Mouse (Mus musculus): Measurements from ENCODE around the gene Gm8108. TPM values are rescaled to one million over a fixed set of nuclear protein-coding genes. Genes with fewer than 3 reads are reported as not detected.
"Not testable (repeated sequence)": the region's sequence is repeated elsewhere in the genome, so short reads cannot be mapped to it uniquely, and the experiment has no call there.

The Gm8108 gene
- 1 to 10 TPM; 8.3 to 9.4 TPM for total RNA-seq (2021)
- long read RNA-seq, experiment 1, partial matches to known transcripts: 1 of 10 reads
- long read RNA-seq, experiment 1, other reads (novel, unspliced or antisense): 8 of 10 reads
- long read RNA-seq, experiment 2, partial matches to known transcripts: 2 of 12 reads
- long read RNA-seq, experiment 2, other reads (novel, unspliced or antisense): 10 of 12 reads

DNA sequence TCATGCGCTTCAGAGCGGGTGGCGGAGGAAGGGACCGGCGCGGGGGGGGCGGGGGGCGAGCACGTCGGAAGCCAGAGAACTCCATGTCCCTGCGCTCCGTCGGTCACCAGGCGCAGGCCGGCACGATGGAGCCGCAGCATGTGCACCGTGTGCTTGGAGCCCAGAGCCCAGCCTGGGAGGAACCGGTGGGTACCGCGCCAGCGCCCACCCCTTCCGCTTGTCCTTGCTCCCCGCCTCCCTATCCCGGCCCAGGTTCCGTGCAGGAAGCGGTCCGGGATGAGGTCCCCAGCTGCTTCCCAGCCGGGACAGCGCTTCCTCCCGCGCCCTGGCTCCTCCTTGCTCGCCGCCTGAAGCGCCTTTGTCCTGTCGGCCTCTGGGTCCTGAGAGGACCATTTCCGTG lies at the start of gene Gm8108:
Gene Gm8108, plus strand, starts transcription at position 101 of the 400 bp plus-strand sequence.
- not testable (repeated sequence) for DNase-seq (ENCODE audit: low spot score in 2 of 2); H3K27ac ChIP-seq
- H3K4me3 ChIP-seq: peak within 1 kb of the TSS; percentile 20; the same call in 1 of the 2 replicates

DNA sequence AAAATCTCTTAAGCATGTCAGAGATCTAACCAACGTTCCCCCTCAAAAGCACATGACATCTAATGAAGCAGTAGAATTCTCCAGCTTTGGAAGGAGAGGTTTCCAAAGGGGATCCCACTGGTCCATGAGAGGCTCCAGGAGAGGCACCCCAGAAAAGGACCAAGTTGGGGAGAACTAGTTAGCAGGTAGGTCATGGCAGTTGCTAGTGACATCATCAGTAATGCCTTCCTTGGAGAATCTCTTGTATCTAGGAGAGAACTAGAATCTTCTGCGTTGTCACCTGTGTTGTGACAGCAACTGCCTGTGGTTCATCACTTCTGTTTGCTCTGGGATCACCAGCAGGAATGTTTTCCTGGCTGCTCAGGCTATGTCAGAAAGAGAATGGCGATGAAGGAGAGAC lies 26.5 kb upstream of the Gm8108 start, which contains the start of gene Gm3115:
Gene Gm3115, plus strand, starts transcription at position 301 of the 400 bp plus-strand sequence.
- DNase-seq (ENCODE audit: low spot score in 2 of 2); H3K4me3 ChIP-seq; H3K27ac ChIP-seq: not testable (repeated sequence)

DNA sequence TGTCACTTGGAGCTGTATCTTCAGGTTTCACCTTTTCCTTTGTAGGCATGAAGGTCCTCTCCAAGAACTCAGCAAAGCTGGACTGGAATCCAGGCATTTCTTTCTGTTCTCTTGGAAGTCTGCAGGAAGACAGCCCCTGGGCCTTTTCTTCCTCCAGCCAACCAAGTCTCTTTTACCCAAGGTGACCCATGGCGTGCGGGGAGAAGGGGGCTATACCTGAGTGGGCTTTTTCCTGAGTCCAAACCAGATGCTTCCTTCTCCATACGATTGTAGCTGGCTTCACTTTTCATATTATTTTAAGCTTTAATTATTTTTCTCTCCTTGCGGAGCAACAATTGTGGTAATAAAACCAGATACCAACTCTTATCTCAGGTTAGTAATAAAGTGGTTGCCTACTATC lies 31.3 kb downstream of the Gm8108 start:
- H3K27ac ChIP-seq; DNase-seq (ENCODE audit: low spot score in 2 of 2); H3K4me3 ChIP-seq: not testable (repeated sequence)

DNA sequence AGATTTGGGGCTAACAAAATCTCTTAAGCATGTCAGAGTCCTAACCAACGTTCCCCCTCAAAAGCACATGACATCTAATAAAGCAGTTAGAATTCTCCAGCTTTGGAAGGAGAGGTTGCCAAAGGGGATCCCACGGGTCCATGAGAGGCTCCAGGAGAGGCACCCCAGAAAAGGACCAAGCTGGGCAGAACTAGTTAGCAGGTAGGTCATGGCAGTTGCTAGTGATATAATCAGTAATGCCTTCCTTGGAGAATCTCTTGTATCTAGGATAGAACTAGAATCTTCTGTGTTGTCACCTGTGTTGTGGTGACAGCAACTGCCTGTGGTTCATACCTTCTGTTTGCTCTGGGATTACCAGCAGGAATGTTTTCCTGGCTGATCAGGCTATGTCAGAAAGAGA lies 54.4 kb downstream of the Gm8108 start, which contains the start of gene Gm3127:
Gene Gm3127, plus strand, starts transcription at position 301 of the 400 bp plus-strand sequence.
- H3K27ac ChIP-seq; H3K4me3 ChIP-seq; DNase-seq (ENCODE audit: low spot score in 2 of 2): not testable (repeated sequence)

DNA sequence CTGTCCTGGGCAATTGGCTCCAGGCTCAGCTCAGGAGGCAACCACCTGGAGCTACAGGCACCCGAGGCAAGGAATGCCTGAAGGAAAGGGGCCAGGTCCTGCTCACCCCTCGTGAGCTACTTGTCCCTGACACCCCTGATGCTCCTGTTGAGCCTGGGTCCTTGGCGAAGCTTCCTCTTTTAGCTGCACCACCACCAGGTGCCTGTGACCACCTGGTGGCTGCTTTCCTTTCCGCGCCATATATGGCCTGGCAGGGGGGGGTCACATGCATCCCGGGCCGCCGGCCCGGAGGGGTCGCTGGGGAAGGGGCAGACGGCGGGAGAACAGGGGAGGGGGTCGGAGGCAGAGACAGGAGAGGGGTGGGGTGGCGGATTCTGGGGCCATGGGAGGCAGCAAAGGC lies 71.7 kb downstream of the Gm8108 start:
- DNase-seq (ENCODE audit: low spot score in 2 of 2); H3K27ac ChIP-seq: not testable (repeated sequence)
- H3K4me3 ChIP-seq: peak overlapping the region; percentile 39; the same call in 1 of the 2 replicates

Other genes starting within 250 kb of the Gm8108 start
- gene Gm2916, start 226.4 kb upstream of the Gm8108 start, total RNA-seq (2021): not detected
- gene Gm3029, start 178.8 kb upstream of the Gm8108 start, total RNA-seq (2021): not detected
- gene Gm3095, start 147.0 kb upstream of the Gm8108 start, total RNA-seq (2021): not detected
- gene Gm3099, start 112.1 kb upstream of the Gm8108 start, total RNA-seq (2021): not detected
- gene Gm5796, start 86.6 kb upstream of the Gm8108 start, total RNA-seq (2021): 1 to 10 TPM; 5.7 to 5.9 TPM
- gene Gm3115, start 26.4 kb upstream of the Gm8108 start, total RNA-seq (2021): under 1 TPM; 0.25 to 0.54 TPM
- not detected for gene Gm3127, start 54.5 kb downstream of the Gm8108 start, total RNA-seq (2021)
- 1 to 10 TPM; 1.1 to 1.2 TPM for gene Gm2974, start 72.0 kb downstream of the Gm8108 start, total RNA-seq (2021)
- not detected for gene Gm3138, start 139.1 kb downstream of the Gm8108 start, total RNA-seq (2021)
- not detected for gene Gm3149, start 206.8 kb downstream of the Gm8108 start, total RNA-seq (2021)
- 1 to 10 TPM; 1.2 TPM for gene 2610042L04Rik, start 224.2 kb downstream of the Gm8108 start, total RNA-seq (2021)